11 mouse cellular contexts compared by ENCODE assay signal in the genomic region with DNA sequence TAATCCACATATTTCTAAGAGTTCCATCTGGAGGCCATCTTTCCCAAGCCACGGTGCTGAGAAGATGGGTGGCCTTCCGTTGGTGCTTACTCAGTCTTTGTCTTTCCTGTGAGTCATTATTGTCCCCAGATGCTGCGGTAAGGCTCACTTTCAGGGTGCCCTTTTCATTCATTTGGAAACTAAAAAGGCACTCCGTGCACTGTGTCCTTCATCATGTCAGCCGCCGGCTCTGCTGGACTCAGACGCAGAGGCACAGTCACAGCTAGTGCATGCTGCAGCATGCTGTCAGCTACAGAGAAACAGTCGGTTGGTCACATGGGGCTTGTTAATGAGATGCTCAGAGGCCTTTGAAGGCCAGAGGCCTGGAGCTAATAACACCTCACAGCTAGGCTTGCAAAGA. TPM values are rescaled to one million over a fixed set of nuclear protein-coding genes. Genes with fewer than 3 reads are reported as not detected.
DNase-seq lines count a peak whose midpoint lies in the region; ATAC-seq lines count a peak whose summit lies in the region.
"Had no signal": no experiment of that assay in that cellular context is flagged by ENCODE, and none has a peak within 500 bp of the region (broad histone marks: within the 10 kb centered on the region; RNA-seq: fewer than 3 reads in every experiment).

No protein-coding gene starts in this region.

- peak overlapping the region; percentile 74 for H3K27ac ChIP-seq in forebrain, embryonic 10.5 days
- 0 out of 2 replicates have a peak overlapping the region, but pooled peaks have one; percentile 8 for H3K27ac ChIP-seq in neural tube, embryonic 11.5 days (ENCODE audit: low read depth, low read length)
- H3K27ac ChIP-seq in kidney, embryonic 14.5 days (ENCODE audit: low read depth, low read length): no peak overlapping the region
- H3K27ac ChIP-seq in liver, embryonic 11.5 days (ENCODE audit: low read depth, low read length): no peak overlapping the region

- peak; percentile 23 for DNase-seq in adrenal gland, postnatal 25 days
- DNase-seq in forebrain, embryonic 10.5 days (ENCODE audit: extremely low spot score, low spot score): peak; percentile 46
- peak; percentile 24 for DNase-seq in induced T-regulatory cell, adult 2 months (ENCODE audit: low read depth)
- DNase-seq in neural tube, embryonic 11.5 days (ENCODE audit: low spot score): peak; percentile 43
- no peak for DNase-seq in cerebellum, postnatal 4 days (ENCODE audit: low spot score in 2 of 2)
- DNase-seq in liver, embryonic 11.5 days (ENCODE audit: low spot score): no peak
- DNase-seq: kidney, adult 2 months; liver; spleen, adult 18-20 months had no signal

- peaks cover 13% of the 10 kb centered on the region for H3K4me1 ChIP-seq in forebrain, embryonic 10.5 days
- no peaks in the 10 kb centered on the region for H3K4me1 ChIP-seq in neural tube, embryonic 11.5 days (ENCODE audit: control insufficient read depth, insufficient read depth, low read length)
- no peaks in the 10 kb centered on the region for H3K4me1 ChIP-seq in kidney, embryonic 14.5 days (ENCODE audit: control insufficient read depth, insufficient read depth, low read length)
- no peaks in the 10 kb centered on the region for H3K4me1 ChIP-seq in liver, embryonic 11.5 days (replicated peaks; ENCODE audit: control insufficient read depth, insufficient read depth, low read length)

- 20% methylated on average over 8 of the region's 8 CpGs for WGBS in forebrain, embryonic 10.5 days
- 20% methylated on average over 8 of the region's 8 CpGs for WGBS in neural tube, embryonic 11.5 days
- WGBS in kidney, embryonic 14.5 days: 36% methylated on average over 8 of the region's 8 CpGs
- WGBS in liver, embryonic 11.5 days: 52% methylated on average over 8 of the region's 8 CpGs

- peak; percentile 82 for ATAC-seq in neural tube, embryonic 11.5 days (ENCODE audit: insufficient read depth, low FRiP score, low TSS enrichment)
- ATAC-seq in kidney, embryonic 14.5 days (ENCODE audit: low FRiP score, low TSS enrichment): no peak
- no peak for ATAC-seq in activated CD4-positive, CD25-positive, alpha-beta regulatory T cell, adult 4 months
- ATAC-seq in liver, embryonic 11.5 days (replicated peaks; ENCODE audit: low FRiP score): no peak

- H3K36me3 ChIP-seq in forebrain, embryonic 10.5 days (replicated peaks): no peaks in the 10 kb centered on the region
- no peaks in the 10 kb centered on the region for H3K36me3 ChIP-seq in neural tube, embryonic 11.5 days (ENCODE audit: control insufficient read depth, insufficient read depth, low read length)
- no peaks in the 10 kb centered on the region for H3K36me3 ChIP-seq in kidney, embryonic 14.5 days (ENCODE audit: control insufficient read depth, insufficient read depth, low read length)
- no peaks in the 10 kb centered on the region for H3K36me3 ChIP-seq in liver, embryonic 11.5 days (ENCODE audit: control insufficient read depth, insufficient read depth, low read length)

- H3K9me3 ChIP-seq in forebrain, embryonic 10.5 days: peaks cover 3% of the 10 kb centered on the region; the same call in 1 of the 2 replicates
- H3K9me3 ChIP-seq in neural tube, embryonic 11.5 days (ENCODE audit: control insufficient read depth, low read length): no peaks in the 10 kb centered on the region
- no peaks in the 10 kb centered on the region for H3K9me3 ChIP-seq in kidney, embryonic 14.5 days (ENCODE audit: control insufficient read depth, low read length)
- no peaks in the 10 kb centered on the region for H3K9me3 ChIP-seq in liver, embryonic 11.5 days (ENCODE audit: control insufficient read depth, low read length)

- H3K4me2 ChIP-seq in neural tube, embryonic 11.5 days (ENCODE audit: low read depth): peak overlapping the region; percentile 22; the same call in 1 of the 2 replicates
- no peak overlapping the region for H3K4me2 ChIP-seq in kidney, embryonic 14.5 days (replicated peaks; ENCODE audit: low read depth, low read length)
- no peak overlapping the region for H3K4me2 ChIP-seq in liver, embryonic 11.5 days

- no peaks in the 10 kb centered on the region for H3K27me3 ChIP-seq in forebrain, embryonic 10.5 days (ENCODE audit: poor library complexity, severe bottlenecking)
- no peaks in the 10 kb centered on the region for H3K27me3 ChIP-seq in neural tube, embryonic 11.5 days (ENCODE audit: control insufficient read depth, insufficient read depth, low read length)
- H3K27me3 ChIP-seq in kidney, embryonic 14.5 days (ENCODE audit: control insufficient read depth, insufficient read depth, low read length): no peaks in the 10 kb centered on the region
- peaks cover 3% of the 10 kb centered on the region; the same call in 1 of the 2 replicates for H3K27me3 ChIP-seq in liver, embryonic 11.5 days (replicated peaks; ENCODE audit: control insufficient read depth, insufficient read depth, low read length)

- H3K9ac ChIP-seq in neural tube, embryonic 11.5 days (ENCODE audit: low read length): peak overlapping the region; percentile 45; the same call in 1 of the 2 replicates
- no peak overlapping the region for H3K9ac ChIP-seq in kidney, embryonic 14.5 days (ENCODE audit: low read depth, low read length)
- no peak overlapping the region for H3K9ac ChIP-seq in liver, embryonic 11.5 days (ENCODE audit: low read depth, low read length)

- H3K4me3 ChIP-seq in forebrain, embryonic 10.5 days: peak overlapping the region; percentile 24; the same call in 1 of the 2 replicates
- no peak overlapping the region for H3K4me3 ChIP-seq in neural tube, embryonic 11.5 days (ENCODE audit: low read depth, low read length)
- no peak overlapping the region for H3K4me3 ChIP-seq in kidney, embryonic 14.5 days (ENCODE audit: low read length)
- no peak overlapping the region for H3K4me3 ChIP-seq in liver, embryonic 11.5 days (ENCODE audit: low read depth, low read length)

RNA-seq across cellular contexts. Expression of a gene that starts 19.7 kb away (rescaled TPM):
- 19.5 and 20.3 TPM in 2 replicates for total RNA-seq in adrenal gland, postnatal 25 days (2021)
- polyA plus RNA-seq in forebrain, embryonic 10.5 days (2016; fragmentation: Nextera tagmentation; extraction: Ambion mirVana): 5.8 and 6.0 TPM in 2 replicates
- polyA plus RNA-seq in neural tube, embryonic 11.5 days (2014; fragmentation: Nextera tagmentation; extraction: Ambion mirVana): 9.2 and 9.5 TPM in 2 replicates
- polyA plus RNA-seq in kidney, embryonic 14.5 days (2014; fragmentation: Nextera tagmentation; extraction: Ambion mirVana): 5.4 and 5.5 TPM in 2 replicates
- polyA plus RNA-seq in activated CD4-positive, CD25-positive, alpha-beta regulatory T cell, adult 4 months (2017; shearing (Covaris generic)): 1 to 10 TPM; 1.5 to 1.8 TPM
- 1.6 and 1.7 TPM in 2 replicates for polyA plus RNA-seq in liver, embryonic 11.5 days (2014; fragmentation: Nextera tagmentation; extraction: Ambion mirVana)

Comparison
In these comparisons a context has a peak if more than half of its experiments do, and no peak if none do; other contexts are left out.
1. DNase-seq: peak in adrenal gland, postnatal 25 days (single experiment), forebrain, embryonic 10.5 days (single experiment), induced T-regulatory cell, adult 2 months (single experiment) and neural tube, embryonic 11.5 days (single experiment); none in cerebellum, postnatal 4 days (0 of 2) and liver, embryonic 11.5 days (single experiment).
2. H3K27ac ChIP-seq: peak in forebrain, embryonic 10.5 days (single experiment) and neural tube, embryonic 11.5 days (single experiment); none in kidney, embryonic 14.5 days (single experiment) and liver, embryonic 11.5 days (single experiment).